In genomic region chr3:100393956-100394355, GRCm38 (mm10) we compare ENCODE assay signal across 26 mouse cellular contexts.
DNase-seq lines count a peak whose midpoint lies in the region; ATAC-seq and TF ChIP-seq lines count a peak whose summit lies in the region.
"Had no signal": no experiment of that assay in that cellular context is flagged by ENCODE, and none has a peak within 500 bp of the region (broad histone marks: within the 10 kb centered on the region; RNA-seq: fewer than 3 reads in every experiment).

No protein-coding gene starts in this region.

- H3K4me3 ChIP-seq in gastrocnemius, adult 2 months: no peak overlapping the region
- no peak overlapping the region for H3K4me3 ChIP-seq in heart, embryonic 10.5 days
- no peak overlapping the region for H3K4me3 ChIP-seq in liver, postnatal 0 days (ENCODE audit: low read depth, low read length)
- H3K4me3 ChIP-seq in liver, embryonic 11.5 days (ENCODE audit: low read depth, low read length): no peak overlapping the region
- H3K4me3 ChIP-seq: embryonic facial prominence, embryonic 13.5 days; embryonic facial prominence, embryonic 15.5 days; erythroblast, embryonic 14.5 days; forebrain, embryonic 13.5 days; forebrain, embryonic 15.5 days had no signal

- no peak overlapping the region for H3K9ac ChIP-seq in liver, postnatal 0 days (replicated peaks)
- H3K9ac ChIP-seq in liver, embryonic 11.5 days (ENCODE audit: low read depth, low read length): no peak overlapping the region
- H3K9ac ChIP-seq: embryonic facial prominence, embryonic 13.5 days; embryonic facial prominence, embryonic 15.5 days; forebrain, embryonic 13.5 days; forebrain, embryonic 15.5 days had no signal

- no peaks in the 10 kb centered on the region; the same call in 1 of the 2 replicates for H3K27me3 ChIP-seq in heart, embryonic 10.5 days (ENCODE audit: insufficient read depth, poor library complexity, severe bottlenecking)
- no peaks in the 10 kb centered on the region for H3K27me3 ChIP-seq in liver, postnatal 0 days (ENCODE audit: insufficient read depth, low read length)
- peaks cover 2% of the 10 kb centered on the region; the same call in 1 of the 2 replicates for H3K27me3 ChIP-seq in liver, embryonic 11.5 days (replicated peaks; ENCODE audit: control insufficient read depth, insufficient read depth, low read length)
- H3K27me3 ChIP-seq: embryonic facial prominence, embryonic 13.5 days; embryonic facial prominence, embryonic 15.5 days; forebrain, embryonic 13.5 days; forebrain, embryonic 15.5 days; Patski had no signal

- H3K36me3 ChIP-seq in heart, embryonic 10.5 days: no peaks in the 10 kb centered on the region
- no peaks in the 10 kb centered on the region for H3K36me3 ChIP-seq in liver, postnatal 0 days (replicated peaks; ENCODE audit: insufficient read depth, low read length)
- H3K36me3 ChIP-seq in liver, embryonic 11.5 days (ENCODE audit: control insufficient read depth, insufficient read depth, low read length): no peaks in the 10 kb centered on the region
- H3K36me3 ChIP-seq: embryonic facial prominence, embryonic 13.5 days; embryonic facial prominence, embryonic 15.5 days; forebrain, embryonic 15.5 days; G1E had no signal

- TF ChIP-seq EP300 in liver, postnatal 0 days (IDR thresholded peaks at IDR 0.05; ENCODE audit: low read depth): no peak

- intact Hi-C loops in gastrocnemius, adult 2 months (cut with DNase I): no loop called here
- intact Hi-C loops in gastrocnemius, postnatal 14 days (cut with DNase I; ENCODE audit: low total_unique reads): no loop called here

- no peak overlapping the region for H3K4me2 ChIP-seq in liver, postnatal 0 days (ENCODE audit: low read depth, low read length)
- H3K4me2 ChIP-seq in liver, embryonic 11.5 days: no peak overlapping the region
- H3K4me2 ChIP-seq: embryonic facial prominence, embryonic 13.5 days; embryonic facial prominence, embryonic 15.5 days; forebrain, embryonic 13.5 days; forebrain, embryonic 15.5 days had no signal

- H3K4me1 ChIP-seq in heart, embryonic 10.5 days: no peaks in the 10 kb centered on the region
- no peaks in the 10 kb centered on the region for H3K4me1 ChIP-seq in liver, postnatal 0 days (ENCODE audit: insufficient read depth)
- H3K4me1 ChIP-seq in liver, embryonic 11.5 days (replicated peaks; ENCODE audit: control insufficient read depth, insufficient read depth, low read length): no peaks in the 10 kb centered on the region
- H3K4me1 ChIP-seq: forebrain, embryonic 13.5 days; forebrain, embryonic 15.5 days had no signal

- H3K27ac ChIP-seq in gastrocnemius, adult 2 months: peak overlapping the region; percentile 32
- H3K27ac ChIP-seq in heart, embryonic 10.5 days: no peak overlapping the region
- H3K27ac ChIP-seq in liver, postnatal 0 days (ENCODE audit: low read depth): no peak overlapping the region
- no peak overlapping the region for H3K27ac ChIP-seq in liver, embryonic 11.5 days (ENCODE audit: low read depth, low read length)
- H3K27ac ChIP-seq: forebrain, embryonic 13.5 days; forebrain, embryonic 15.5 days had no signal

- TF ChIP-seq CTCF in gastrocnemius, adult 2 months (IDR thresholded peaks at IDR 0.05): no peak
- no peak for TF ChIP-seq CTCF in liver, postnatal 0 days (IDR thresholded peaks at IDR 0.05; ENCODE audit: low read depth)

- ATAC-seq in liver, postnatal 0 days: no peak
- ATAC-seq in liver, embryonic 11.5 days (replicated peaks; ENCODE audit: low FRiP score): no peak
- ATAC-seq: activated CD4-positive, CD25-positive, alpha-beta regulatory T cell, adult 4 months; CD4-positive, CD25-positive, alpha-beta regulatory T cell, adult 4 months; forebrain, embryonic 13.5 days; forebrain, embryonic 15.5 days had no signal

- DNase-seq in gastrocnemius, adult 2 months: no peak
- no peak for DNase-seq in gastrocnemius, postnatal 14 days
- DNase-seq in heart, embryonic 10.5 days (ENCODE audit: low spot score): peak; percentile 57
- no peak for DNase-seq in heart, adult 18-20 months
- peak; percentile 4 for DNase-seq in liver, postnatal 0 days
- no peak for DNase-seq in liver, embryonic 11.5 days (ENCODE audit: low spot score)
- DNase-seq in cerebellum, postnatal 14 days: no peak
- DNase-seq: adrenal gland, adult 8-10 months; adrenal gland, postnatal 14 days; adrenal gland, postnatal 36 days; B cell, adult 2 months; cerebellum, adult 11-12 months; cerebellum, adult 2 months; cerebellum, adult 9-10 months; cerebellum, postnatal 10 days; cerebellum, postnatal 36 days; embryo, embryonic 11 days had no signal

- H3K9me3 ChIP-seq in heart, embryonic 10.5 days: no peaks in the 10 kb centered on the region
- no peaks in the 10 kb centered on the region for H3K9me3 ChIP-seq in liver, postnatal 0 days (ENCODE audit: low read length)
- H3K9me3 ChIP-seq in liver, embryonic 11.5 days (ENCODE audit: control insufficient read depth, low read length): no peaks in the 10 kb centered on the region
- H3K9me3 ChIP-seq: embryonic facial prominence, embryonic 13.5 days; embryonic facial prominence, embryonic 15.5 days; forebrain, embryonic 13.5 days; forebrain, embryonic 15.5 days; G1E had no signal

- whole genome bisulfite sequencing in heart, embryonic 10.5 days: 76% methylated on average over 1 of the region's 1 CpGs
- WGBS in liver, postnatal 0 days (ENCODE audit: insufficient replicate concordance): 73% methylated on average over 1 of the region's 1 CpGs
- WGBS in liver, embryonic 11.5 days: 85% methylated on average over 1 of the region's 1 CpGs

Comparison
In these comparisons a context has a peak if more than half of its experiments do, and no peak if none do; other contexts are left out.
1. DNase-seq: peak in heart, embryonic 10.5 days (single experiment) and liver, postnatal 0 days (single experiment); none in gastrocnemius, adult 2 months (single experiment), gastrocnemius, postnatal 14 days (single experiment), heart, adult 18-20 months (0 of 2), liver, embryonic 11.5 days (single experiment) and cerebellum, postnatal 14 days (0 of 2).